Mouse (Mus musculus) small intestine, adult 2 months (tissue): ENCODE results near the gene Pygl. TPM values are rescaled to one million over a fixed set of nuclear protein-coding genes. Genes with fewer than 3 reads are reported as not detected.
"Not testable (repeated sequence)": the region's sequence is repeated elsewhere in the genome, so short reads cannot be mapped to it uniquely, and the experiment has no call there.

Experiments
- H3K27ac ChIP-seq: fragments of 200-500 bp; 2 replicates; pipeline ENCODE4 v1.5.1; 2012; ENCODE audit warnings: low read depth, low read length, control low read depth, inconsistent platforms; ENCODE audit not compliant: insufficient read depth
- H3K27me3 ChIP-seq: fragments of 200-500 bp; 2 replicates; pipeline ENCODE4 v1.6.1; 2012; ENCODE audit warnings: mild to moderate bottlenecking, moderate library complexity, low read length, inconsistent platforms; ENCODE audit not compliant: control insufficient read depth, insufficient read depth
- H3K36me3 ChIP-seq: fragments of 200-500 bp; 2 replicates; pipeline ENCODE4 v1.6.1; 2012; ENCODE audit warnings: mild to moderate bottlenecking, low read length, control low read depth, inconsistent platforms; ENCODE audit not compliant: control insufficient read depth, insufficient read depth
- H3K4me1 ChIP-seq: fragments of 200-500 bp; 2 replicates; pipeline ENCODE4 v1.6.1; 2012; ENCODE audit warnings: low read length, inconsistent platforms, mixed read lengths; ENCODE audit not compliant: control insufficient read depth, insufficient read depth, insufficient read length
- H3K4me3 ChIP-seq: fragments of 200-500 bp; 2 replicates; pipeline ENCODE4 v1.5.1; 2012; ENCODE audit warnings: low read depth, mild to moderate bottlenecking, control low read depth, inconsistent platforms, low read length, moderate library complexity
- CTCF ChIP-seq: fragments of 200-500 bp; IDR thresholded peaks from 2 replicates; pipeline ENCODE4 v1.5.1; 2012; ENCODE audit warnings: low read depth, mild to moderate bottlenecking, control low read depth, inconsistent platforms, low read length, moderate library complexity, mixed read lengths; ENCODE audit not compliant: insufficient replicate concordance, insufficient read length; ENCODE audit errors: extremely low read depth
- POLR2A ChIP-seq: fragments of 200-500 bp; IDR thresholded peaks from 2 replicates; pipeline ENCODE4 v1.6.1; 2012; ENCODE audit warnings: low read depth, mild to moderate bottlenecking, control low read depth, inconsistent platforms, low read length, moderate library complexity
- WGBS: fragments of 180-500 bp; shearing (Covaris S2); methylation state at CpG from one replicate; pipeline ENCODE4 v1.1.7; 2018; 5-methylcytosine and 5-hydroxymethylcytosine counted together
- polyA plus RNA-seq: library from polyadenylated mRNA; depleted of rRNA; stranded (reverse); fragments of >200 nt; gene quantifications from 2 replicates; pipeline ENCODE4 v1.2.3, GENCODE M21; 2012

Gene Pygl
- polyA plus RNA-seq, 1 experiment, result 2.8 TPM

DNA sequence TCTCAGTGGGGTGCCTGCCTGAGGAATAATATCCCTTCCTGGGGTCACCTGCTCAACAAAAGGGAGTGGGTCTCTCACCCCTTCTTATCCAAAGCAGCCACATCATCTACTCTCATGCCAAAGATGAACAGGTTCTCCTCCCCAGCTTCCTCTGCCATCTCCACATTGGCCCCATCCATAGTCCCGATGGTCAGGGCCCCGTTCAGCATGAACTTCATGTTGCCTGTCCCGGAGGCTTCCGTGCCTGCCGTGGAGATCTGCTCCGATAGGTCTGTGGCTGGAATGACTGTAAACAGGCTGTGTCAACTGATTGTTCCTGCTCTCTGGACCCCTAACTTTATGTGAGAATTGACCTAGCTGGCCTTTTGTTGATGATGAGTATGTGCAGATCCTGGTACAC, 35.9 kb downstream of the Pygl start:
- Histone ChIP-seq H3K4me3 (no peak overlapping the region), H3K4me1 (no peaks in the 10 kb centered on the region), H3K27me3 (no peaks in the 10 kb centered on the region), H3K36me3 (no peaks in the 10 kb centered on the region), H3K27ac (no peak overlapping the region)
- 92% methylated on average over 6 of the region's 6 CpGs for WGBS
- TF ChIP-seq POLR2A (no peak), CTCF (no peak)

DNA sequence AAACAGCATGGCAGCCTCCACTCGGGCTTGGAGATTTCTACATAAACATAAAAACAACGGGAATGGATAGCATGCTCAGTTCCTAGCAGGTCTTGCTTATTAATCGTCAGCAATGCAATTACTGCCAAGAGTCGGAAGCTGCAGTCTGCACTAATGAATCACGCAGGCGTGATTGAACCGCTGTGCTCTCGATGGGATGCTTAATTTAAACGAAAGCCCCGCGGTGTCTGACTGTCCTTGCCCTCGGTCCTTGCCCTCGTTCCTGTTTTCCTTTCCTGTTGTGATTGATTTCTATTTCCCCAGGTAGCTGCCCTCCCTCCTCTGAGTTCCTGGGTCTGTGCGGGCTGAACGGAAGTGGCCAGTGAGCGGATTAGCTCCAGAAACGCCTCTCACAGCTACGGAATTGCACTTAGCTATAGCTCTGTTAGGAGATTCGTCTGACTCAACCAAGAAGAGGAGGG, 39.0 kb downstream of the Pygl start:
- H3K36me3 ChIP-seq, result no peaks in the 10 kb centered on the region
- TF ChIP-seq POLR2A (no peak), CTCF (no peak)
- H3K4me3 ChIP-seq, result peak overlapping the region; percentile 36
- H3K27me3 ChIP-seq, result no peaks in the 10 kb centered on the region
- H3K27ac ChIP-seq, result no peak overlapping the region
- H3K4me1 ChIP-seq, result no peaks in the 10 kb centered on the region
- 35% methylated on average over 19 of the region's 19 CpGs for WGBS

GRCm38 (mm10) chr12:70184173-70184783, 47.0 kb downstream of the Pygl start:
- no peaks in the 10 kb centered on the region for H3K4me1 ChIP-seq
- no peak for TF ChIP-seq CTCF
- no peak for TF ChIP-seq POLR2A
- H3K27ac ChIP-seq, result no peak overlapping the region
- 87% methylated on average over 22 of the region's 22 CpGs for WGBS
- H3K27me3 ChIP-seq, result no peaks in the 10 kb centered on the region
- no peaks in the 10 kb centered on the region for H3K36me3 ChIP-seq
- no peak overlapping the region for H3K4me3 ChIP-seq

DNA sequence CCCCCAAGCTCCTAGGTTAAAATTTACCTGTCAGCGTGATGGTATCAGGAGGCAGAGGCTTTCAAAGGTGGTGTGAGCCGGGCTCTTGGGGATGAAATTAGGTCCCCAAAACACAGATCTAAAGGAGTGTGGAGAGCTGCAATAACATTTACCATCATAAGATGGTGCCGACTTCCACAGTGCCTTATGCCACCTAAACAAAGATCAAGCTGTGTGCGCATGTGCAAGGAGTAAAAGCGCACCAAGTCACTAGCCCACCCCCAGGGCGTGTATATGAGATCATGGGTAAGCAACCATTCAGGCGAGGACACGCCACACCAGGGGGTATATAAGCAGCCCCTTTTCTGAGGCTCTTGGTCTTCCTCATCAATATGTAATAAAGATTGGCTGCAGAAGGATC, 47.8 kb downstream of the Pygl start:
- not testable (repeated sequence) for H3K4me1 ChIP-seq, H3K36me3 ChIP-seq, H3K27ac ChIP-seq, H3K27me3 ChIP-seq, H3K4me3 ChIP-seq
- WGBS, result 93% methylated on average over 8 of the region's 8 CpGs

- 70% methylated on average over 1 of the region's 1 CpGs for whole genome bisulfite sequencing
- Histone ChIP-seq H3K36me3 (no peaks in the 10 kb centered on the region), H3K27ac (no peak overlapping the region), H3K27me3 (no peaks in the 10 kb centered on the region), H3K4me3 (no peak overlapping the region), H3K4me1 (no peaks in the 10 kb centered on the region)
- TF ChIP-seq POLR2A (no peak), CTCF (no peak)
These were observed 61.3 kb downstream of the Pygl start for GRCm38 (mm10) chr12:70169969-70170368.

DNA sequence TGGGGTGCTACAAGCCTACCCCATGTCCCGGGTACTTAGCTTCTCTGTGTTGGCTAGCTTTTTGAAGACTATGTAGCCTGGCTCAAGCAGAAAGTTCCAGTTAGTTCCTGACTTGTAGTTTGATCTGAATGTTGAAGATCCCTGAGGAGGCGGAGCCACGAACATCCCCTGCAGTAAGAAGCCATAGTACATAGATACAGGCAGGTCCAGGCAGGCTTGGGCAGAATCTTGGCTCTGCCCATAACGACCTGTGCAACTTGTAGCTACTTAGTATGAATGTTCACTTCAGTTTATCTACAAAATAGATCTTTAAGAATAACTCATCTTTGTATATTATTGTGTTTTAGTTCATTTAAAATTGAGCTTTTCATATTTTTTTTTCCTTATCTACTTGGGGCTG, 63.3 kb downstream of the Pygl start:
- 80% methylated on average over 4 of the region's 4 CpGs for WGBS
- no peaks in the 10 kb centered on the region for H3K36me3 ChIP-seq
- no peak for TF ChIP-seq CTCF
- TF ChIP-seq POLR2A, result no peak
- no peaks in the 10 kb centered on the region for H3K4me1 ChIP-seq
- no peak overlapping the region for H3K4me3 ChIP-seq
- H3K27ac ChIP-seq, result no peak overlapping the region
- no peaks in the 10 kb centered on the region for H3K27me3 ChIP-seq

- Histone ChIP-seq H3K27me3 (no peaks in the 10 kb centered on the region), H3K4me1 (no peaks in the 10 kb centered on the region), H3K4me3 (no peak overlapping the region), H3K27ac (no peak overlapping the region), H3K36me3 (no peaks in the 10 kb centered on the region)
- 63% methylated on average over 3 of the region's 3 CpGs for WGBS
- TF ChIP-seq CTCF (no peak), POLR2A (no peak)
These were observed 66.5 kb downstream of the Pygl start for GRCm38 (mm10) chr12:70164741-70165140.
